Mouse (Mus musculus) spleen, postnatal 10 days (tissue): ENCODE results near the gene Plekhh3.

Experiments used
- DNase-seq, 2 experiments: peaks; one replicate each; pipeline ENCODE4 v3.0.0; 2021 to 2022; ENCODE audit warnings: low spot score in 2 of 2

Gene Plekhh3

GRCm38 (mm10) chr11:101120545-101121188 is 50.5 kb downstream of the Plekhh3 start:
- peak in 1 of 2 experiments; percentile 41 for DNase-seq

- peak; percentile 98 to 99 for DNase-seq
These were observed 51.2 kb downstream of the Plekhh3 start, which contains the start of the genes Retreg3 and Tubg1 for GRCm38 (mm10) chr11:101119761-101120544. Gene Retreg3, minus strand, starts transcription at chr11:101119893. Gene Tubg1, plus strand, starts transcription at chr11:101119938.

- peak; percentile 51 to 54 for DNase-seq
These were observed 51.9 kb downstream of the Plekhh3 start for GRCm38 (mm10) chr11:101119131-101119760.

GRCm38 (mm10) chr11:101118105-101118504 is 53.0 kb downstream of the Plekhh3 start:
- DNase-seq, result no peak

- DNase-seq, result peak in 1 of 2 experiments; percentile 30
These were observed 55.6 kb downstream of the Plekhh3 start for GRCm38 (mm10) chr11:101115564-101115963.
